Mouse (Mus musculus) lung, embryonic 14.5 days (tissue): Measurements from ENCODE around the gene Crhr2. TPM values are rescaled to one million over a fixed set of nuclear protein-coding genes. Genes with fewer than 3 reads are reported as not detected.

ENCODE experiments used
- ATAC-seq: fragments of 200-750 bp; cut with Nextera tagmentation; 2 replicates; pipeline ENCODE4 v1.8.0; 2017; ENCODE audit warnings: mild to moderate bottlenecking, moderate TSS enrichment, moderate library complexity; ENCODE audit not compliant: insufficient read depth
- DNase-seq: peaks from one replicate; pipeline ENCODE4 v3.0.0-alpha.2; 2015
- H3K27ac ChIP-seq: fragments of 300-500 bp; sonication (generic); 2 replicates; pipeline ENCODE4 v1.5.1; 2014; ENCODE audit warnings: low read depth, mild to moderate bottlenecking, moderate library complexity
- H3K27me3 ChIP-seq: fragments of 300-500 bp; sonication (generic); 2 replicates; pipeline ENCODE4 v1.6.1; 2014; ENCODE audit warnings: low read length, control low read depth; ENCODE audit not compliant: insufficient read depth
- H3K36me3 ChIP-seq: fragments of 300-500 bp; sonication (generic); 2 replicates; pipeline ENCODE4 v1.6.1; 2014; ENCODE audit warnings: control low read depth; ENCODE audit not compliant: insufficient read depth
- H3K4me1 ChIP-seq: fragments of 300-500 bp; sonication (generic); 2 replicates; pipeline ENCODE4 v1.6.1; 2014; ENCODE audit warnings: antibody characterized with exemption, control low read depth; ENCODE audit not compliant: insufficient read depth
- H3K4me2 ChIP-seq: fragments of 300-500 bp; sonication (generic); 2 replicates; pipeline ENCODE4 v1.6.1; 2014; ENCODE audit warnings: mild to moderate bottlenecking
- H3K4me3 ChIP-seq: fragments of 300-500 bp; sonication (generic); 2 replicates; pipeline ENCODE4 v1.5.1; 2014; ENCODE audit warnings: low read depth, low read length
- H3K9ac ChIP-seq: fragments of 300-500 bp; sonication (generic); 2 replicates; pipeline ENCODE4 v1.6.1; 2014
- H3K9me3 ChIP-seq: fragments of 300-500 bp; sonication (generic); 2 replicates; pipeline ENCODE4 v1.6.1; 2016; ENCODE audit warnings: low read depth, low read length, control low read depth
- CTCF ChIP-seq: IDR thresholded peaks from 2 replicates; pipeline ENCODE4 v1.5.1; 2016; ENCODE audit warnings: antibody characterized with exemption, low read depth
- WGBS: fragments of 180-500 bp; shearing (Covaris S2); extraction: QIAGEN DNeasy Blood & Tissue Kit; methylation state at CpG from one replicate; pipeline ENCODE4 v1.1.7; 2014; 5-methylcytosine and 5-hydroxymethylcytosine counted together
- polyA plus RNA-seq: library from polyadenylated mRNA; unstranded; fragments of >200 nt; fragmentation: Nextera tagmentation; extraction: Ambion mirVana; gene quantifications from 2 replicates; pipeline ENCODE4 v1.2.1, GENCODE M21; 2014

The Crhr2 gene
- polyA plus RNA-seq, 1 experiment from 2014 or later: not detected

DNA sequence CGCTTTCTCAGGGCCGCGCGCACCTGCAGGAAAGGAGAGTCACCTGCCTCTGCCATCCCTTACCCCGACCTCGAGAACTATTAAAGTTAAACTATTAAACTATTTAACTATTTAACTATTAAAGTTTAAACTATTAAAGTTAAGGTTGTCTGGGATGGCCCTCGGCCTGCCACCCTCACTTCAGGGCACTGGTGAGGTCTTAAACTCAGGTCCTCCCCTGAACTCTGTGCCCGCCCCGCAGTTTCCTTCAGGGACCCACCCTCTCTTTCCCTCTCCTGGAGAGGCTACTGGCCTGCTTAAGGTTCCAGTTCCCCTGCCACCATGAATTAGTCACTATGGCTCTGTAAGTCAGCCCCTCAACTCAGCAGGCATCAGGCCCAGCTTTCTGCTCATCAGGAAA is 41.4 kb downstream of the Crhr2 start:
- WGBS: 89% methylated on average over 9 of the region's 9 CpGs

DNA sequence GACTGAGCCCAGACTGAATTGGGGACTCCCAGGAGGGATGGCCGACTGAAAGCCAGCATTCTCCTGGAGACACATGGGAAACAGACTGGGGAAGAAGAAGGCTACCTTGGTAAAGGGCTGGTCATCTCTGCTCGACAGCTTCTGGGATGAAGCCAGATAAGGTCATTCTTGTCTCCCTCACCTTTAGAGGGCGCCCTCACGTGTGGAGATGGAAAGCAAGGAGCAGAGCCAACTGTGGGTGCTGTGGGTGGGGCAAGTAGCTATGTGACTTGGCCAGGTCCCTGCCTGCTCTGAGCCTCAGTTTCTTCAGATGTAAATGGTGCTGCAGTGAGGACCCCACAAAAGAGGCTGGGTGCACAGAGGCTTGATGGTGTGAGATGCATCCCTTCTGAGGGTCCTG is 42.2 kb downstream of the Crhr2 start:
- H3K4me1 ChIP-seq: no peaks in the 10 kb centered on the region; the same call in 1 of the 2 replicates
- no peak for ATAC-seq
- no peak overlapping the region for H3K4me2 ChIP-seq
- H3K9me3 ChIP-seq: no peaks in the 10 kb centered on the region
- no peak overlapping the region for H3K4me3 ChIP-seq
- 39% methylated on average over 4 of the region's 4 CpGs for WGBS
- H3K27ac ChIP-seq: no peak overlapping the region
- TF ChIP-seq CTCF: 0 out of 2 replicates have a peak, but pooled peaks have one; percentile 7
- H3K36me3 ChIP-seq: no peaks in the 10 kb centered on the region
- no peak for DNase-seq
- no peaks in the 10 kb centered on the region for H3K27me3 ChIP-seq
- no peak overlapping the region for H3K9ac ChIP-seq

More for the DNA sequence above, 41.4 kb downstream of the Crhr2 start:
- no peaks in the 10 kb centered on the region for H3K36me3 ChIP-seq
- H3K27ac ChIP-seq: no peak overlapping the region
- H3K4me2 ChIP-seq: no peak overlapping the region
- ATAC-seq (no peak), DNase-seq (no peak)
- no peak for TF ChIP-seq CTCF
- H3K4me1 ChIP-seq: no peaks in the 10 kb centered on the region; the same call in 1 of the 2 replicates
- no peaks in the 10 kb centered on the region for H3K27me3 ChIP-seq
- no peaks in the 10 kb centered on the region for H3K9me3 ChIP-seq
- H3K9ac ChIP-seq: no peak overlapping the region
- no peak overlapping the region for H3K4me3 ChIP-seq

DNA sequence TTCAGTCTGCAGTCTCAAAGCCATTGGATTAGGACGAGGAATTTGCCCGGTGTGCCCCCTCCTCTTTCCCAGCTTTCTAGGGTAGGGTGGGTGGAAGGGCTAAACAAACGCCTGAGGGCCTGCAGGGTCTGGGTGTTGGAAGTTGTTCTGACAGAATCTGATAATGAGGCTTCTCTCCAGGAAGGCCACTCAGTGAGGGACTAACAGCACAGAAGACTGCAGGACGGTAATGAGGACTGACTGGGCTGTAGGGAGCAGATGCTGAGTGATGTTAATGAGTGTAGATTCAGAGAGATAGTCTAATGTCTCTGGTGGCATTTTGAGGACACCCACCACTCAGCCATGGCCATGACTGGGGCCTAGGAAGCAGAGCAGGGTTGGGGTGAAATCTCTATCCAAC is 45.5 kb downstream of the Crhr2 start:
- no peak overlapping the region for H3K27ac ChIP-seq
- no peaks in the 10 kb centered on the region for H3K4me1 ChIP-seq
- no peak overlapping the region for H3K4me3 ChIP-seq
- ATAC-seq (no peak), DNase-seq (no peak)
- no peaks in the 10 kb centered on the region for H3K27me3 ChIP-seq
- H3K36me3 ChIP-seq: no peaks in the 10 kb centered on the region
- no peak for TF ChIP-seq CTCF
- no peaks in the 10 kb centered on the region for H3K9me3 ChIP-seq
- 28% methylated on average over 4 of the region's 4 CpGs for WGBS
- H3K4me2 ChIP-seq: no peak overlapping the region
- no peak overlapping the region for H3K9ac ChIP-seq

DNA sequence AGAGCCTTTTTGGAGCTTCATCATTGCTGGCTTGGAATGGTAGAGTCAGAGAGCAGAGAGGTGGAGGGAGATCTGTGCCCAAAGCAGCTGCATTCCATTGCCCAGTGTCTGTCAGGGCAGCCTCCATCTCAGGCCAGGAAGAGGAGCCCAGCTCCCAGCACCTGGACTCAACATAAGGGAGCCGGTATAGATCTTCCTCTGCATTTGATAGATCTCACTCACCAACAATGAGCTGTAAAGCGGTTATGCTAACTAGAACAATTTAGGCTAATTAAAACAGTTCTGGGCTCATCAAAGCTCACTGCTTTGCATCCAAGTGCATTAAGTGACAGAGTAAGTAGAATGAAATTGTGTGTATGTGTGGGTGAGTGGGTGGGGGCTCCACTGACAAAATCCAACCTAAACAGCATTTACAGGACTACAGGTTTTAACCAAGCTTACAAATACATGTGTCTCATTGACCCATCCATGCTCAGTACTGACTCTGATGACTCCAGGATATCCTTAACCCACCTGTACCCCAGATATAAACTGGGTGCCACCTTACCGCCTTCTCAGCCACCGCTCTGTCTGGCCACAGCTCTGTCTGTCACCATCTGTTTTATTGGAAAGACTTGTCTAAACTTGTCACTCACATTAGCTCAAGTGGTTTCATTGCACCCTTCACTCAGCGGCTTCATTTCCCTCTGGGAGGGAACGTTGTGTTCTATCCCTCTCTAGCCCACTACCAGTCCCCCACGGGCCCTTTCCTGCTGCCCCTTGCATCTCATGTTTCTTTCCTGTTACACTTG is 50.4 kb downstream of the Crhr2 start:
- DNase-seq (no peak), ATAC-seq (no peak)
- WGBS: 68% methylated on average over 7 of the region's 7 CpGs
- Histone ChIP-seq H3K27me3 (no peaks in the 10 kb centered on the region), H3K36me3 (peaks cover 38% of the 10 kb centered on the region), H3K4me3 (no peak overlapping the region), H3K4me1 (no peaks in the 10 kb centered on the region), H3K9ac (no peak overlapping the region), H3K9me3 (no peaks in the 10 kb centered on the region), H3K4me2 (no peak overlapping the region), H3K27ac (no peak overlapping the region)
- TF ChIP-seq CTCF: no peak

DNA sequence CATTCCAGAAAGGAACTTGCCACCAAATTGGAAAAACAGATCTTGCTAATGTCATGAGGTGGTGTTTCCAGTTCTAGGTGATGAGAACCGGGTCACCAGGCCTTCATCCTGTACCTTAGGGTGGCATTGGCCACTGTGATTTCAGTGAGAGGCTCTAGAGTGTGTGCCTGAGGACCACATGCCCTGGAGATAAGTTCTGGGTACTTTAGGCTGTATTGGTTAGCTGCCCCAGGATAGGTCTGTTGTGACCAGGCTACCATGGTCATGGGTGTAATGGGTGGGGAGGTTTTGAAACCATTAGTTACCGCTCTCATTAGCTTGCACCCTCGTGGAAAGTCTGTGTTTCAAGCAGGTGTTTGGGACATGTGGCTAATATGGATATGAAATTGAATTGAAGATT is 51.4 kb downstream of the Crhr2 start:
- H3K9ac ChIP-seq: no peak overlapping the region
- H3K27me3 ChIP-seq: no peaks in the 10 kb centered on the region
- H3K4me3 ChIP-seq: no peak overlapping the region
- TF ChIP-seq CTCF: no peak
- no peaks in the 10 kb centered on the region for H3K9me3 ChIP-seq
- no peak for ATAC-seq
- no peak overlapping the region for H3K27ac ChIP-seq
- no peak overlapping the region for H3K4me2 ChIP-seq
- no peaks in the 10 kb centered on the region for H3K4me1 ChIP-seq
- peaks cover 48% of the 10 kb centered on the region for H3K36me3 ChIP-seq
- 86% methylated on average over 3 of the region's 3 CpGs for WGBS
- no peak for DNase-seq

DNA sequence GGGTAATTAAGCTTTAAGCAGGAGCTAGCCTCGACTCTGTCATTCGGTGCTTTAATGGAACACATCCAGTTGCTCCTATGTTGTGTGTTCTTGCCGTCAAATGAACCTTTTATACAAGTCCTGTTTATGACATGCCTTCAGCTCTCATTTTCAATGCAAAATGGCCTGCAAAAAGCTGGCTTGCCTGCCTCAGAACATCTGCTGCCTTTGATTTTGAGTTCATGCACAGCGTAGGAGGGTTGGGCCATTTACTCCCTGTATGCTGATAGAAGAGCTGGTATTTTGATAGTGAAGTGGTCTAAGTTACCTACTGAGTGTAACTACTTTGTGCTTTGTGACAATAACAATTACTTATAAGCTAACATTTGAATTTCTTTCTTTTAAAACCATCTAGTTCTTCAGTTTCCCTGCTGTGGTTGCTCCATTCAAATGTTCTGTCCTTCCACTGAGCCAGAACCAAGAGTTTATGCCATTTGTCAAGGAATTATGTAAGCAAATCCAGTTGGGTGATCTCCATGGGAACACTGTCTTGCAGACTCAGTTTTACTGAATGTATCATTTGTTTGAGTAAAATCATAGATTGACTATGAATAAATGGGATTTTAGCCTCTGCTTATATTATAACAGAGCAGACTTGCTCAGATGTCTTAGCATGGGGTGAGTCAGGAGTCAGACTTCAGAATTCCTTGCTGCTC is 56.1 kb downstream of the Crhr2 start:
- Histone ChIP-seq H3K9ac (no peak overlapping the region), H3K4me2 (no peak overlapping the region), H3K27me3 (no peaks in the 10 kb centered on the region), H3K9me3 (no peaks in the 10 kb centered on the region), H3K4me1 (no peaks in the 10 kb centered on the region), H3K4me3 (no peak overlapping the region), H3K36me3 (peaks cover 90% of the 10 kb centered on the region), H3K27ac (no peak overlapping the region)
- ATAC-seq (no peak), DNase-seq (no peak)
- TF ChIP-seq CTCF: no peak
- 86% methylated on average over 4 of the region's 4 CpGs for WGBS

DNA sequence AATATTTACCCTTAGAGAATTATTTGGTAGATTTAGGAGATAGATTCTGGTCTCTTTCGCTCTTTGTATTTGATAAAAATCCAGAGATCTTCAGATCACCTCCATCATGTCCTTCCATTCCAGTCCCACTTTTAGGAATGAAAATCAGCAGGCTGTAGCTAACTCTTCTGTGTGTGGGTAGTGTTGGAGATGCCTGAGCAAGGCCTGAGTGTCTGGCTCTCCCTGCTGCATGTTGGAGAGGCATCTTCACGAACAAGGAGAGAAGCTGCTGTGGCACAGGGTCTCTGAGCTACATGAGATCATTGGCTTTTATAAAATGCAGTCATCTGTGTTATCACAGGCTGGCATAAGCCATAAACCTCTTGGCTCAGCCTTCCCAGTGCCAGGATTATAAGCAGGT is 66.9 kb downstream of the Crhr2 start:
- ATAC-seq (no peak), DNase-seq (no peak)
- Histone ChIP-seq H3K4me3 (no peak overlapping the region), H3K36me3 (peaks cover 83% of the 10 kb centered on the region), H3K9me3 (no peaks in the 10 kb centered on the region), H3K27me3 (no peaks in the 10 kb centered on the region), H3K27ac (no peak overlapping the region), H3K4me2 (no peak overlapping the region), H3K9ac (no peak overlapping the region), H3K4me1 (no peaks in the 10 kb centered on the region)
- TF ChIP-seq CTCF: no peak
- WGBS: 85% methylated on average over 2 of the region's 2 CpGs
